Mouse (Mus musculus): ENCODE results near the gene Oas2.

GRCm38 (mm10) chr5:120717136-120717535 is 32.5 kb downstream of the Oas2 start:
- TF ChIP-seq CTCF (IDR thresholded peaks at IDR 0.05; ENCODE audit: extremely low read depth, insufficient read depth, insufficient read length, insufficient replicate concordance) (no peak), POLR2A (IDR thresholded peaks at IDR 0.05; ENCODE audit: low read depth, low read length) (no peak)

All from spleen, adult 2 months (tissue).